Mouse (Mus musculus) frontal cortex, adult (tissue): ENCODE results near the gene Cenpo.

ENCODE experiments used
- ATAC-seq: cut with Nextera tagmentation; 2 replicates; pipeline ENCODE4 v1.9.2; 2017; ENCODE audit warnings: mild to moderate bottlenecking, moderate library complexity, mixed read lengths; ENCODE audit not compliant: low TSS enrichment

The Cenpo gene

GRCm38 (mm10) chr12:4150936-4151335 lies 83.2 kb downstream of the Cenpo start:
- peak; percentile 47; the same call in 1 of the 2 replicates for ATAC-seq
